ENCODE assay signal across 18 mouse cellular contexts in the genomic region with DNA sequence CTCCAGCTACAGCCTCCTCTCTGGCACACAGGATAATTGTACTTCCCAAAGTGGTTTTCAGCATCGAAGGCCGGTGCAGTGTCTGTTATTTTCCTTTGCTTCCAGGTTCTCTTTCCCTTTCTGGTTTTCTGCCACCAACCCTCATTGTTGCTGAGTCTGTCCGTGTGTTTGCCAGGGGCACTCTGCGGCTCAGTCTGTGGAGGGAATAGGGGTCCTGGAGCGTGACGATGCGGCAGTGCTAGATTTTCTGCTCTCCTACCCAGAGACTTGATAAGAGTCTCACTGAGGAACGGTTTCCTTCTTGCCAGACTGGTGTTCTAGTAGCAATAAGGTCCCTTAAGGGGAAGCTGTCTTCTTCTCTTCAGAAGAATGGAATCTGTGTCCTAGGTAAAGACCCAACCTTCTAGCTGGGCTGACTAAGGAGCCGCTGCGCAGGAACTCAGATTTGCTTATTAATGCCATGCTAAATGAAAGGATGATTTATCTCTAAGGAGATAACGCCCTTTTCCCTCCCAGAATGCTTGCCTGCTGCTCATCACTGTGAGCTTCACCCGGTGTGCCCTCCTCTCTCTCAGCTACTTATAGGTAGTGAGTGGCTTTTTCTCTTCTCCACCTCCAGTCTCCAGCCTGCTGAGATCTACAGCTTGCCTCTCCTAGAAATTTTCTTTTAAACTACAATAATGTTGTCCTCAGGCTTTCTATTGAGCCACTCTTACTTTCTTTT.
A peak's percentile ranks its signal among the peaks of the same experiment; 100 is the strongest.
DNase-seq lines count a peak whose midpoint lies in the region; TF ChIP-seq lines count a peak whose summit lies in the region.
"Had no signal": no experiment of that assay in that cellular context is flagged by ENCODE, and none has a peak within 500 bp of the region (broad histone marks: within the 10 kb centered on the region; RNA-seq: fewer than 3 reads in every experiment).

No protein-coding gene starts in this region.

- H3K4me3 ChIP-seq in thymus, adult 2 months (ENCODE audit: control insufficient read depth, insufficient read depth, low read length): peak overlapping the region; percentile 29
- H3K4me3 ChIP-seq: embryonic facial prominence, embryonic 10.5 days; forebrain, embryonic 12.5 days had no signal

- peak; percentile 28 to 32 for DNase-seq in cerebellum, postnatal 10 days
- no peak for DNase-seq in cerebellum, adult 11 months
- DNase-seq in kidney, postnatal 4 days: peak; percentile 10 to 16
- DNase-seq in kidney, adult 18-20 months: no peak
- no peak for DNase-seq in thymus, adult 2 months
- no peak for DNase-seq in thymus, adult 18-20 months
- DNase-seq in adrenal gland, postnatal 4 days (ENCODE audit: low spot score in 2 of 2): no peak
- DNase-seq: adrenal gland, postnatal 14 days; gastrocnemius, postnatal 14 days; heart, adult 18-20 months; heart, postnatal 36 days; kidney, postnatal 10 days; left cerebral cortex, postnatal 4 days; liver, postnatal 0 days; lung, postnatal 10 days; spleen, adult 18-20 months had no signal

- H3K27ac ChIP-seq in thymus, adult 2 months (ENCODE audit: control insufficient read depth, insufficient read depth, low read length): peak overlapping the region; percentile 91
- H3K27ac ChIP-seq: embryonic facial prominence, embryonic 10.5 days; forebrain, embryonic 12.5 days had no signal

- TF ChIP-seq CTCF in thymus, adult 2 months (IDR thresholded peaks at IDR 0.05; ENCODE audit: borderline replicate concordance, control insufficient read depth, extremely low read depth, insufficient read depth, low read length, poor library complexity): no peak

- no peak for TF ChIP-seq POLR2A in thymus, adult 2 months (IDR thresholded peaks at IDR 0.05; ENCODE audit: control insufficient read depth, extremely low read depth, insufficient read depth, low read length, poor library complexity)

- H3K4me1 ChIP-seq in thymus, adult 2 months (replicated peaks; ENCODE audit: control insufficient read depth, insufficient read depth, low read length): peaks cover 20% of the 10 kb centered on the region
- H3K4me1 ChIP-seq: embryonic facial prominence, embryonic 10.5 days had no signal

- no peaks in the 10 kb centered on the region for H3K36me3 ChIP-seq in thymus, adult 2 months (ENCODE audit: control insufficient read depth, insufficient read depth, low read length)
- H3K36me3 ChIP-seq: embryonic facial prominence, embryonic 10.5 days had no signal

- WGBS in thymus, adult 2 months: 89% methylated on average over 12 of the region's 12 CpGs

- no peaks in the 10 kb centered on the region for H3K27me3 ChIP-seq in thymus, adult 2 months (ENCODE audit: control insufficient read depth, insufficient read depth, low read length)
- H3K27me3 ChIP-seq: forebrain, embryonic 12.5 days had no signal

Comparison
In these comparisons a context has a peak if more than half of its experiments do, and no peak if none do; other contexts are left out.
1. DNase-seq: peak in cerebellum, postnatal 10 days (2 of 2) and kidney, postnatal 4 days (2 of 2); none in cerebellum, adult 11 months (single experiment), kidney, adult 18-20 months (single experiment), thymus, adult 2 months (single experiment), thymus, adult 18-20 months (0 of 2) and adrenal gland, postnatal 4 days (0 of 2).